Mouse (Mus musculus): Measurements from ENCODE around the gene Mesd.
"Not testable (repeated sequence)": the region's sequence is repeated elsewhere in the genome, so short reads cannot be mapped to it uniquely, and the experiment has no call there.

Mesd gene

GRCm38 (mm10) chr7:83878676-83879448 is 5.4 kb upstream of the Mesd start:
- peak; percentile 56 for DNase-seq (ENCODE audit: low read depth, low spot score)

- no peak for DNase-seq (ENCODE audit: low read depth, low spot score)
Observed at GRCm38 (mm10) chr7:83882150-83882632, 2.1 kb upstream of the Mesd start.

GRCm38 (mm10) chr7:83882633-83883275 is 1.5 kb upstream of the Mesd start:
- peak; percentile 43 for DNase-seq (ENCODE audit: low read depth, low spot score)

GRCm38 (mm10) chr7:83883276-83884020 is 818 bp upstream of the Mesd start:
- DNase-seq (ENCODE audit: low read depth, low spot score) = peak; percentile 70

- no peak for DNase-seq (ENCODE audit: low read depth, low spot score)
Observed at GRCm38 (mm10) chr7:83884921-83885532, 761 bp downstream of the Mesd start.

GRCm38 (mm10) chr7:83885835-83886234 is 1.6 kb downstream of the Mesd start:
- no peak for DNase-seq (ENCODE audit: low read depth, low spot score)

- peak; percentile 48 for DNase-seq (ENCODE audit: low read depth, low spot score)
Observed at GRCm38 (mm10) chr7:83886366-83887129, 2.3 kb downstream of the Mesd start.

- no peak for DNase-seq (ENCODE audit: low read depth, low spot score)
Observed at GRCm38 (mm10) chr7:83889383-83889782, 5.1 kb downstream of the Mesd start.

GRCm38 (mm10) chr7:83889946-83890345 is 5.7 kb downstream of the Mesd start:
- not testable (repeated sequence) for DNase-seq (ENCODE audit: low read depth, low spot score)

- DNase-seq (ENCODE audit: low read depth, low spot score) = peak; percentile 99
Observed at GRCm38 (mm10) chr7:83891433-83892332, 7.4 kb downstream of the Mesd start.

GRCm38 (mm10) chr7:83892333-83892669 is 8.0 kb downstream of the Mesd start:
- DNase-seq (ENCODE audit: low read depth, low spot score) = no peak

GRCm38 (mm10) chr7:83894348-83894747 is 10.1 kb downstream of the Mesd start:
- DNase-seq (ENCODE audit: low read depth, low spot score) = no peak

GRCm38 (mm10) chr7:83896077-83896740 is 11.9 kb downstream of the Mesd start:
- DNase-seq (ENCODE audit: low read depth, low spot score) = no peak

GRCm38 (mm10) chr7:83898267-83898666 is 14.0 kb downstream of the Mesd start:
- no peak for DNase-seq (ENCODE audit: low read depth, low spot score)

GRCm38 (mm10) chr7:83900519-83900918 is 16.3 kb downstream of the Mesd start:
- no peak for DNase-seq (ENCODE audit: low read depth, low spot score)

GRCm38 (mm10) chr7:83901425-83901824 is 17.2 kb downstream of the Mesd start:
- DNase-seq (ENCODE audit: low read depth, low spot score) = no peak

- no peak for DNase-seq (ENCODE audit: low read depth, low spot score)
Observed at GRCm38 (mm10) chr7:83902296-83903145, 18.3 kb downstream of the Mesd start.

GRCm38 (mm10) chr7:83904831-83905230 is 20.6 kb downstream of the Mesd start:
- DNase-seq (ENCODE audit: low read depth, low spot score) = no peak

GRCm38 (mm10) chr7:83911909-83912308 is 27.6 kb downstream of the Mesd start:
- DNase-seq (ENCODE audit: low read depth, low spot score) = no peak

Measured in mesoderm, embryonic 11.5 days (tissue).